Mouse (Mus musculus): Measurements from ENCODE around the gene Pusl1.

Pusl1 gene

DNA sequence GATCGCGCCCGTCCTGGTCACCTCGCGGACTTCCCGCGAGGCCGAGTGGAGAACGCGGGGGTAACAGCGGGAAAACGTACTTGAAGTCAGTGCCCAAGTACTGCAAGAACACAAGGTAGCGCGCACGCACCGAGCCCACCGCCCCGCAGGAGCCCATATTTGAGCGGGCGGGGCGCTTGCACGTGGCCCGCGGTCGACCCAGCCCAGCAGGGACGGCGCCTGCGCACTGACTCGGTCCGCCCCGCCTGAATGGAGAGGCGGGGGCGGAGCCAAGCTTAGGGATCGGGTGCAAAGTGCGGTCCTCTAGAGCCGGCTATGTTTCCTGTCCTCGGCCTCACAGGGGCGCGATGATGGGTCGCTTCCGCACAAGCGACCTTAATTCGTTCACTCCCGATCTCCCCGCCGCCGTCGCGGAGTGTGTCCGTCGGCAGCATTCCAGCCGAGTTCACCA lies at the start of gene Pusl1, which contains the start of gene Acap3:
TSS of gene Pusl1 (minus strand) at position 231 of the 451 bp plus-strand sequence.
TSS of gene Acap3 (plus strand) at position 272 of the 451 bp plus-strand sequence.
- peak; percentile 97 for DNase-seq

DNA sequence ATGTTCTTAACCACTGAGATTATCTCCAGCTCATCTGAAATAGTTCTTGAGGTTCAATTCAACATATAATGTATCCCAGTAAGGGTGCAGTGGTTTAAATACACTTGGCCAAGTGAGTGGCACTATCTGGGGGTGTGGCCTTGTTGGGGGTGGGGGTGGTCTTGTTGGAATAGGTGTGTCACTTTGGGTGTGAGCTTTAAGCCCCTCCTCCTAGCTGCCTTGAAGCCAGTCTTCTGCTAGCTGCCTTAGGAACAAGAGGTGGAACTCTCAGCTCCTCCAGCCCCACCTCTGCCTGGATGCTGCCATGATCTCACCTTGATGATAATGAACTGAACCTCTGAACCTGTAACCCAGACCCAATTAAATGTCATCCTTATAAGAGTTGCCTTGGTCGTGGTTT lies 40.5 kb upstream of the Pusl1 start:
- no peak for DNase-seq

DNA sequence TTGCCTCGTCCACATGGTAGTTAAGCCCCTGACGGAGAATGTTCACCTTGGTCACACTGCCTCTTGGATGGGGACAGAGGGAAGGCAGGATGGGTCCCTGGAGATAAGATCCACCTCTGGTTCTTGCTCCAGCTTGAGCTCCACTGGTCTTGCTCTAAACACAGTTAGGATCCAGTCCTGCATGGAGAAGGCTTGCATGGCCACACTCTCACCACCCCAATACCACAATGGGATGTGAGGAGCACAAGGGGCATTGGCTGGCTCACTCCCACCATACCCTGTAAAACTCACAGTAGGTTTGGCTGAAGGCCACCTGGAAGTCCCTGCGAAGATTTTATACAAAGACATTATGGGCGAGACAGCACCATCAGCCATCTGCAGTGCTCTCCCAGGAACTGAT lies 17.2 kb upstream of the Pusl1 start:
- DNase-seq: no peak

DNA sequence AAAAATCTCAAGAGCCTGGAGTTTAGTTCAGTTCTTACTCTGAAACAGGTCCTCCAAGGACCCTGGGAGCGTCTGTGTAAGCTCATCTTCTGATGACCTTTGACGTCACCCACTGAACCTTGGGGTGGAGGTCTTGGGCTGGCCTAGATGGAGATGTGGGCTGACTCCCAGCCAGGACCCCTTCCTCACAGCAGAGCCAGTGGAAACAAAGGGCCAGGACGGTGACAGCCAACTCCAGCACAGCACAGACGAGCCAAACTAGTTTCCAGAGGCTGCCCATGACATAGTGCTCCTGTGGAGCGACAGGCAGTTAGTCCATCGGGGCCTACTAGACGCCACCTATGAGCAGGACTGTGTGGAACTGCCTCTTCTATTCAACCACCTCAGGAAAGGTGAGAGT lies 16.7 kb upstream of the Pusl1 start:
- DNase-seq: no peak

DNA sequence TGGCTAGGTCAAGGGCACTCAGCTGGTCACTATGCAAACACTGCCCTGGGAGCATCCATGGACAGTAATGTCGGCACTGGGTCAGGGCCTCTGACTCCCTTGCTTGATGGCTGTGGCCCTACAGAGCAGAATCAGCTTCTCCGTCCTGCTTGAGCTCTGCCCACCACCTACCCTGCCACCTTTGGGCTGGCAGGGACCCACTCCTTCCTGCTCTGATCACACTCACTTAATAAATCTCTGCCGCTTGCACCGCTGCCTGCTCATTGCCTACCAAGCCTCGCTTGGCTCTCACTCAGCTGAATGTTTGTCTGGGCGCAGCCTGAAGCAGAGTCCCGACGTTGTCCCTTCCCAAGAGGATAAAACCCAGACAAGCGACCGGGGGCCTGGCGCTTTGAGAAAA lies 15.4 kb upstream of the Pusl1 start:
- DNase-seq: no peak

DNA sequence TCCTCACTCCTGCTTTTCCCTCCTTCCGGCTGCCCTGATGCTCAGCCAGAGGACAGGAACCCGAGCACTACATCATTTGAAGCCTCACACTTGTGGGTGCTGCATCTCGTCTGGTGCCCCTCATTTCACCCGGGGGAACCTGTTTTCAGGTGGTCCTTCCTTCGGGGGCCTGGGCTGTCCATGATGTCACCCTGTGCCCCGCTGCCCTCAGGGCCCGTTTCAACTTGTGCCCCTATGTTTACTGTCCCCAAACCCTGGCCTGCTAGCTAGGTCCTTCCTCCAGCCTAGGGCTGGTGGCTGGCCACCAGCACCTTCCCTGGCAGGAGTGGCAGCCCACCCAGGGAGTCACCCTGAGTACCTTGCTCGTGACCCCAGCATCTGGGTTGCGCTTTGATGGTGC lies 14.5 kb upstream of the Pusl1 start:
- no peak for DNase-seq

DNA sequence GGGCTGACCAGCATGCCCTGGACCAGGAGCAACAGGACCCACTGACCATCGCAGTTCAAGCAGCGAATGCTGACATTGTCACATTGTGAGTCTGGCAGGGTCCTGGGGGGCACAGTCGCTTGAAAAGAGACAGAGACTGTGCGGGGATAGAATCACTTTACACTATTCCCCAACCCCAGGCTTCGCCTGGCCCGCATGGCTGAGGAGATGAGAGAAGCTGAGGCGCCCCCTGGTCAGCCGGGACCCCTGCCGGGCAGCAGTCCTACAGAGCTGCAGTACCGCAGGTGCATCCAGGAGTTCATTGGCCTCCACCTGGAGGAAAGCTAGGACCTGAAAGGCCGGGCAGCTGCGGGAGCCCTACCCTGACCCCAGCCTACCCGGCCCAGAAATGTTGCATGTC lies 14.1 kb upstream of the Pusl1 start:
- DNase-seq: no peak

DNA sequence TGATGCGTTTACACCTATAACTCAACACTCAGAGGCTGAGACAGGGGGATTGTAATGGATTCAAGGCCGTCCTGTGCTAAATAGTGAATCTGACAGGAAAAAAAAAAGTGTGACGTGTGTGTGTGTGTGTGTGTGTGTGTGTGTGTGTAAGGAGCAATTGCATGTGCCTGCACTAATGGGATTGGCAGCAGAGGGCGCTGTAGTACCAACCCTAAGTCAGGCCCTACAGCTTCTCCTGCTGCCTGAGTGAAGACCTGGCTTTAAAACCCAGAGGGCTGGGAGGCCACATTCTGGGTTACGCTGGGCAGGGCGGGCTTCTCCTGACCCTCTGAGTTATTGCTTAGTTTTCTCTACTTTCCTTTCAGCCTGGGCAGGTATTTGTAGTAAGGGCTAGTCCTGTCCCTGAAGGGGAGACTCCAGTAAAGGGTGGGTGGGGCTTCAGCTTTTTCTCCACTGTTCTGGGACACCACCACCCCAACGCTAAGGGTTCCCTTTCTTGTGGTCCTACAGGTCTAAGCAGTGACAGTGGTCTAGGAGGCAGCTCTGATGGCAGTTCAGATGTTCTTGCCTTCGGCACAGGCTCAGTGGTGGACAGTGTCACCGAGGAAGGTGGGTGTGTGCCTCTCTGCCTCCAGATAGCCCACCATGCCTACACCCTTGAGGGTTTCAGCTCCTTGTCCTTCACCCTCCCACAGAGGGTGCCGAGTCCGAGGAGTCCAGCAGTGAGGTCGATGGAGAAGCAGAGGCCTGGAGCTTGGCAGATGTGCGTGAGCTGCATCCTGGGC lies 12.9 kb upstream of the Pusl1 start:
- DNase-seq: peak; percentile 42

DNA sequence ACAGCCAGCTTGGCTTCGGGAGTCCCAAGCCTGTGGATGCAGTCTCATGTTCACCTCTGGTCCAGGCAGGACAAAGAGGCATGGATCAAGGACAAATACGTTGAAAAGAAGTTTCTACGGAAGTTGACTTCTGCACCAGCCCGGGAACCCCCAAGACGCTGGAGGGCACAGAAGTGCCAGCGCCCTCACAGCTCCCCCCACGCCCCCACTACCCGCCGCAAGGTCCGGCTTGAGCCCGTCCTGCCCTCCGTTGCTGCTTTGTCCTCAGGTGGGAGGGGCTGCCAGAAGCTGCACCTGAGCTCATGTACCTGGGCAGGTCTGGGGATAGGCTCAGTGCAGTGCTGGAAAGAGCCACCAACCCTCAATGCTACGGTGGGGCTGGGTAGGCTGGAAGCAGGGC lies 11.7 kb upstream of the Pusl1 start:
- DNase-seq: no peak

DNA sequence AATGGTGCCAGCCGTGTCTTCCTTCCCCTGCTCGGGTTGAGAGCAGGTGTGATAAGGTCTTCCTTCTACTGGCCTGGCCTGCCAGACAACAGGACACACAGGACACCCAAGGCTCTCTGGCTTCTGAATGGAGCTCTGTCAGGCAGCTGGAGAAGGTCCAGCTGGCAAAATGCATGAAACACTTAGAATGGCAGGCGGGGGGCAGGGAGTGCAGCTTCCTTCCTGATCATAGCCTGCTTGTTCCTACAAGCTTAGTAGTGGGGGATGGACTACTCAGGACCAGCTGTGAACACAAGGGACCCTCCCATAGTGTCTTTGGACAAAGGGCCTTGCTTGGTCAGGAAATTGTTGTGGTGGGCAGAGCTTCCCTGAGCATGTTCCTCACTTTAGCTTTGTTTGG lies 9.6 kb upstream of the Pusl1 start:
- DNase-seq: no peak

DNA sequence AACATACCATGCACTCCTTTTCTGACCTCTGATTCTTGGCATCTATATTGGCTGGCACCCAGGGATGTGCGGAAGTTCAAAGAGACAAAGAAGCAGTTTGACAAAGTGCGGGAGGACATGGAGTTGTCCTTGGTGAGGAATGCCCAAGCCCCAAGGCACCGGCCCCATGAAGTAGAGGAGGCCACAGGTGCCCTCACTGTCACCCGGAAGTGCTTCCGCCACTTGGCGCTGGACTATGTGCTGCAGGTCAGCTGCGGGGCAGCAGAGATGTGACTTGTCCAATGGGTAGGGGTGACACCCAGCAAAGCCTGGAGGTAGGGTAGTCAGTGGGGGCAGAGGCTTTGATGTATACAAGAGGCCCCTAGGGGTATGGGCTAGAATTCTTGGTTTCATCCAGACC lies 7.8 kb upstream of the Pusl1 start:
- DNase-seq: no peak

DNA sequence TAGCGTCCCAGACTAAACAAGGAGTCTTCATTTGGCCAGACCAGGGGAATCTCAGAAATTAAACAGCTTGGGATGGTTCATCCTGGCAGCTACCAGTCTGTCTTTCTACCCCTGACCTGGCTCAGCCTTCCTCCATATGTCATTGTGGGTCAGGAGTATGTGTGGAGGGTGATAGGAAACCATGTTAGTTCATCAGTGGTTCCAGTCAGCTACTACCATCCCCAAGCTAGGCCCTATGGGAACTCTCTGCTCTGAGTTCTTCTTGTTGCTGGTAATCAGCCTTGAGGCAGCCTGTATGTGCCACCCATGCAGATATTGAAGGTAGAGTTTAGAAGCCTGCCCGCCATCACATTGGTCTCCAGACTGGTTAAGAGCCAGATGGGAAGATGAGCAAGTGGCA lies 6.7 kb upstream of the Pusl1 start:
- DNase-seq: no peak

DNA sequence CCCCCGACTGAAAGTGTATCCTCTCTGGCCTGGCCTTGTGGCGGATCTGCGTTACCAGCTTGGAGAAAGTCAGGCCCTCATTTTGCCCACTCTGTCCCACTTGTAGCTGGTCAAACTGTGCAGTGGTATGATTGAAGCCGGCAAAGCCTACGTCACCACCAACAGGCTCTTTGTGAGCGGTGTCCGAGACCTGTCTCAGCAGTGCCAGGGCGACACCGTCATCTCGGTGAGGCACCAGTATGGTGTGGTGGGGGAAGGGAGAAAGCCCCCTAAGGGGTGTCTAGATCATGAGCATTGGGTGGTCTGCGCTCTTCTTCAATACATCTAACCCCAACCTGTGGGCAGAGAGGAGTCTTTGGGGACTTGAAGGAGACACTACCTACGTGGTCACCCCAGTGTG lies 4.9 kb upstream of the Pusl1 start:
- no peak for DNase-seq

DNA sequence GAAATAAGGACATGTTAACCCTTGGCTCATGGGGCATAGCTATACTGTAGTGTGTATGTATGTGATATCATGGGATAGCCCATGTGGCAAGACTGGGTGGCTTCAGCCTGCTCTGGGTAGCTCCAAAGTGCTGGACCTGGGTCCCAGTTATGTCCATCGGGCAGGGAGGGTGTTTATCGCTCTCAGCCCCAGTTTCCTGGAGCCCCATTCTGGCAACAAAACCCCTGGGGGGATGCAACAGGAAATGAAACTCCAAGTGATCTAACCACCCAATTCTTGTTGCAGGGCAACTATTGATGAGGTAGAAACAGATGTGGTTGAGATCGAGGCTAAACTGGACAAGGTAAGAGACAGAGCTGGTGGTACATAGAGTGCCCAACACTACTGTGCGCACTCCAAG lies 4.2 kb upstream of the Pusl1 start:
- no peak for DNase-seq

DNA sequence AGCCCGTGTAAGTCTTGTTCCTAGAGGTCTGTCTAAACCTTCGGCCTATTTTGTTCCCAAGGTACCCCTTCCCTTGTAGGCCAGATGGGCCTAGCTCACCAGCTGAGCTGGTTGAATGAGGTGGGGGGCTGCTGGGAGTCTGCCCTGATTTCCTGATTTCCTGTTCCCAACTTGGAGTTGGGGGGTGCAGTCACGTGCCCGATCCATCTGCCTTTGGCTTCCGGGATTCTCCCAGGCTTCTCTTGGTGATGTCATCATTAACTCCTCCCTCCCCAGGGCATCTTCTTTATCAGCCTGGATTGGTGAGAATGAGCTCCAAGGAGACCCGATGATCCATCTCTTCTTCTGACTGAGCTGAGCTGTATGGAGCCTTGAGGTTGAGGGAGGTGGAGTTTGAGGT lies 3.6 kb upstream of the Pusl1 start:
- peak; percentile 88 for DNase-seq

DNA sequence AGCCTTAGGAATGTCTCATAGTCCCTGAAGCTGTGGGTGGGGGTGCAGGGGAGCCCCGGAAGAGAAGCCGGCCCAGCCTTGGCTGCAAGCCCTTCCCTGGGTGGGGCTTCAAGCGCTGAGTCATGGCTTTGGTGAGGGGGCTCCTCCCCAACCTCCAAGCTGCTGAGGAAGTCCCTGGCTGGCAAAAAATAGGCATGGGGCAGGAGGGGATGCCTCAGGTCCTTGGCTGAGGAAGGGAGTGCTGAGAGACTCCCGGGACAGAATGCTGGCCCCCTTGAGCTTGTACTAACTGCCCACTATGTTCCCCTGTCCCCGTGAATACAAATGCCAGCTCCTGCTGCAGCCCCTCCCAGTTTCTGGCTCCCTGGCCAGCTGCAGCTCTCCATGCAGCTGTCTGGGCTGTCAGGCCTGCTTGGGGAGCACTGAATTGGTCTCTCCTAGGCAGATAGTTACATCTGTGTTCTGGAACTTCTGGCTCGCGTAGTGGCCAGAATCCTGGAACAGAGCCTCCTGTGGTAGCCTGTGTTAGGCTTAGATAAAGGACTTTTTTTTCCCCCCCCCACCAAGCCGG lies 2.8 kb upstream of the Pusl1 start:
- DNase-seq: peak; percentile 20

DNA sequence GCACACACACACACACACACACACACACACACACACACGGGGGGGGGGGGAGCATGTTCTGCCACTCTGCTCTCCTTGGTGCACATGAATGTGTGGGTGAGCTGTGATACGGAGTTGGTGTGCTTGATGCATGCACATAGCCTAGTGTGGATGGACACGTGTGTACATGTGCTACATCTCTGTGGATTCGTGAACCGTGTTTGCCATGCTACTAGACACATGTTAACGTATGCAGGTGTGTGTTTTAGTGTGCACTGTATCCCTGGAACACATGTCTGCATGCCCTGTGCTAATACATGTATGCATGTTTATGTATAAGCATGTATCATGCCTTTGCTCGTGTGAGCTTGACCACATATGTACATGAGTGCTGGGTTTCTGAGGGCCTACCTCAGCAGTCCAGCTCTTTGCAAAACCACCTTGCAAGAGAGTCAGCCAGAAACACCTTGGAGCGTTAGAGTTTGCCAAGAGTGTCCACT lies 1.7 kb upstream of the Pusl1 start:
- DNase-seq: no peak

DNA sequence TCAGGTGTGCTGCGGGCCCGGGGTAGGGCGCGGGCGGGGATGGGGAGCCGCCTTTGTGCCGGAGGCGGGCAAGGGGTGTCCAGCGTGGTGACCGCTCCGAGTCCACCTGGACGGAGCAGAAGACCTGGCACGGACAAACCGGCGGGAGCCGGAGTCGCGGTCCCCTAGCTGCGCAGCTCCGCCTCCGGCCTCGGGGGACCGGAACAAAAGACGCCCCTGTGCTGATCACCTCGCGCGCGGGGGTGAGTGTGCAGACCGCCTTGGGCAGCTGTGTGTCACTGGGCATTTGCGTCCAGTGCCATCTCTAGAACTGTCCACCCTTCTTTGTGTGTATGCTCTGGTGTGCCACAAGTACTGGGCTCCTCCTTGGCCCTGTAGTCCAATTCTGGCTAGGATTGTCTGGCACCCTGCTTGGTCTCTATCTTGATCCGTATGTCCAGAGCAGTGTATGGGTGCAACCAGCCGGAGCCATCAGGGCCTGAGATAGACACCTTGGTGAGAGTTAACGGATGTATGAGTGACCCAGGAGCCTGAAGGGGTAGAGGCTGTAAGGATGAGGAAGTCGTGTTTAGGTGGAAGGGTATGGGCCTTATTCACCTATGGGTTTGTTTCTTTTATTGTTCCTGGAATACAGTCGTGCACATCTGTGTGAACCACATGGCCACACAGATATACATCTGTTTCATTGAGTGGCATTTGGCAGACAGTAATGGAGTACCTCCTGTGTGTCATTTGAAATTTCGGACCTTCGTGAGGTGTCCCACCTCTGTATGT lies 1.0 kb upstream of the Pusl1 start:
- DNase-seq: peak; percentile 74

DNA sequence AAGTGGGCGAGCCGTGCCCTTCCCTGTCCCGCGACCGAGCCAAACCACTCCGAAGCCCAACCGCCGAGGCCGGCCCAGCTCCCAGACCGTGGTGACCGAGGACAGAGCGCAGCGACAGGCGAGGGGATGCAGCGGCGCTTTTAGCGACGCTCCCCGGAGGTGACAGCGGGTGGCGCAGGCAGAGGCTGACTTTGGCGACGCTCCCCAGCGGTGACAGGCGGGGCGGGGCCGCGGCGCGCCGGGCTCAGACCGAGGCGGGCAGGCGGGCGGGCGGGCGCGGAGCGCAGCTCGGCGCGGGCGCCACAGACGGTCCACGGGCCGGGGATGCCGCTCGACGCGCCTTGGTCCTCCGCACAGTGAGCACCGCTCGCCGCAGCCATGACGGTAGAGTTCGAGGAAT lies 436 bp upstream of the Pusl1 start:
- peak; percentile 92 for DNase-seq

DNA sequence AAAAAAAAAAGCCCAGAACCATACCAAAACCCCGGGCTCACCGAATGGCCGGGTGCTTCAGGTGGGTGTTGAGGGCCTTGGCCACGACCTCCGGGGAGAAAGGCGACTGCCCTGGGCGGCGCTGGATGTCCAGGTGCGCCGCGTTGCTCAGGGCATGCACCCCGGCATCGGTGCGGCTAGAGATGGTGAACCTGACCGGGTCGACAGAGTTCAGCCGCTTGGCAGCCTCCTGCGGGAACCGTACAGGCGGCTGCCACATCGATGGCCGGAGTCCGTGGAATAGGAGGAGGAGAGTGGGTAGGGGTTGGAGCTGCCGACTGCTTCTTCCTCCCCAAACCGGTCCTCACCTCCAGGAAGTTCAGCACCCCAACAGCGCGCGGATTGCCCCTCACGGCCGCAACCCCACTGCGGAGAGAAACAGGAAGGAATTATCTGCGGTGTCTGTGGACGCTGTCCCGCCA lies 540 bp downstream of the Pusl1 start:
- DNase-seq: no peak

DNA sequence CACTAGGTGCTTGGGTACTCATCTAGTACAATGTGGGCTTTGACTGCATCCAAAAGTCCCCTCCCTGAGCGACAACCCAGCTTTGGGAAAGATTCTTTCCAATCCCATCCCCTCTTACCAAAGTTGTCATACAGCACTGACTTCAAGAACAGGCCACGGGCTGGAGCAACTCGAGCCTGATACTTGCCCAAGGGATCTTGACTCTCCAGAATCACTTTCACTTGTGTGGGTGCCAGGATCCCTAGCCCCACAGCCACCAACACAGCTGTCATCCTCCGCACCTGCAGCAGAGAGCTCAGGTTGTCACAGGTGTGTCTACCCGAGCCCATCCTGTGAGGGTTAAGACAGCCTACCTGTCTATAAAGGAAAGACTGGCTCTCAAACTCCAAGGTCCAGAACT lies 2.3 kb downstream of the Pusl1 start:
- no peak for DNase-seq

DNA sequence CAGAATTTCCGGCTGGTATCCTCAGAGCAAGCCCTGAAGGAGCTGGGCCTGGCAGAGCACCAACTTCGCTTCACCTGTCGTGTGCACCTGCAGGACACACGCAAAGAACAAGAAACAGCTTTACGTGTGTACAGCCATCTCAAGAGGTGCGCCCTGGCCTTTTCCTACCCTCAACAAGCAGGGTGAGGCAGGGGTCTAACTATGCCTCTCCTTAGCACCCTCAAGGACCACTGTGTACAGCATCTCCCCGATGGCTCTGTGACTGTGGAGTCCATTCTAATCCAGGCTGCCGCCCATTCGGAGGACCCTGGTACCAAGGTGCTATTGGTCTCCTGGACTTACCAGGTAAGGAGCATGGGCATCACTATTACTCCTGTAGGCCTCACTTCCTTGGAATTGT lies 3.4 kb downstream of the Pusl1 start:
- DNase-seq: no peak

DNA sequence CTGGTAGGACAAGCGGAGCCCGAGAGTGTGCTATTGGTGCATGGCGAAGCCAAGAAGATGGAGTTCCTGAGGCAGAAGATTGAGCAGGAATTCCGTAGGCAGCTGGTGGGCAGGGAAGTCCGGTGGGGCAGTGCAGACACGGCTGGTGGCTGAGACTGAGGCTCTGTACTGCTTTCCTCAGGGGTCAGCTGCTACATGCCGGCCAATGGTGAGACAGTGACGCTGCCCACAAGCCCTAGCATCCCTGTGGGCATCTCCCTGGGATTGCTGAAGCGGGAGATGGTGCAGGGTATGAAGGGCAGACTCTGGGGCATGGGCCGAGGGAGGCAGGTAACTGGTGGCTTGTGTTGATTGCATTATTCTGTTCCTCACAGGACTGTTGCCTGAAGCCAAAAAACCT lies 3.9 kb downstream of the Pusl1 start:
- DNase-seq: no peak

DNA sequence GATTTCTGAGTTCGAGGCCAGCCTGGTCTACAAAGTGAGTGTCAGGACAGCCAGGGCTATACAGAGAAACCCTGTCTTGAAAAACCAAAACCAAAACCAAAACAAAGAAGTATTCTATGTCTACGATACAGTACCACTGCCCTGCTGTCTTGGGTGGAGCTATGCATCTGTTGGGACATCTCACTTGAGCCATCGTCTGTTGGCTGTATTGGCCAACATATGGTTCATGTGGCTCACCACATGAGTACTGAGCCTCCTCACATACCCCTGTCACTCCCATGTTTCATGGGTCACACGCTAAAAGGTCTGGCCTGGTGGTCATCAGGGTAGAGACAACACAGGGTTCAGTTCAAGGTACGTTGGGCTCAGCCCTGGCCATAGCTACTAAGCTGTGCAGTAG lies 5.3 kb downstream of the Pusl1 start:
- no peak for DNase-seq

Data from retina, postnatal 1 day (tissue).